Mouse (Mus musculus) lung, embryonic 14.5 days (tissue): ENCODE measurements around the gene Dnah3. TPM values are rescaled to one million over a fixed set of nuclear protein-coding genes. Genes with fewer than 3 reads are reported as not detected.

Source experiments
- ATAC-seq: fragments of 200-750 bp; cut with Nextera tagmentation; 2 replicates; pipeline ENCODE4 v1.8.0; 2017; ENCODE audit warnings: mild to moderate bottlenecking, moderate TSS enrichment, moderate library complexity; ENCODE audit not compliant: insufficient read depth
- DNase-seq: peaks from one replicate; pipeline ENCODE4 v3.0.0-alpha.2; 2015
- H3K27ac ChIP-seq: fragments of 300-500 bp; sonication (generic); 2 replicates; pipeline ENCODE4 v1.5.1; 2014; ENCODE audit warnings: low read depth, mild to moderate bottlenecking, moderate library complexity
- H3K27me3 ChIP-seq: fragments of 300-500 bp; sonication (generic); 2 replicates; pipeline ENCODE4 v1.6.1; 2014; ENCODE audit warnings: low read length, control low read depth; ENCODE audit not compliant: insufficient read depth
- H3K36me3 ChIP-seq: fragments of 300-500 bp; sonication (generic); 2 replicates; pipeline ENCODE4 v1.6.1; 2014; ENCODE audit warnings: control low read depth; ENCODE audit not compliant: insufficient read depth
- H3K4me1 ChIP-seq: fragments of 300-500 bp; sonication (generic); 2 replicates; pipeline ENCODE4 v1.6.1; 2014; ENCODE audit warnings: antibody characterized with exemption, control low read depth; ENCODE audit not compliant: insufficient read depth
- H3K4me2 ChIP-seq: fragments of 300-500 bp; sonication (generic); 2 replicates; pipeline ENCODE4 v1.6.1; 2014; ENCODE audit warnings: mild to moderate bottlenecking
- H3K4me3 ChIP-seq: fragments of 300-500 bp; sonication (generic); 2 replicates; pipeline ENCODE4 v1.5.1; 2014; ENCODE audit warnings: low read depth, low read length
- H3K9ac ChIP-seq: fragments of 300-500 bp; sonication (generic); 2 replicates; pipeline ENCODE4 v1.6.1; 2014
- H3K9me3 ChIP-seq: fragments of 300-500 bp; sonication (generic); 2 replicates; pipeline ENCODE4 v1.6.1; 2016; ENCODE audit warnings: low read depth, low read length, control low read depth
- CTCF ChIP-seq: IDR thresholded peaks from 2 replicates; pipeline ENCODE4 v1.5.1; 2016; ENCODE audit warnings: antibody characterized with exemption, low read depth
- WGBS: fragments of 180-500 bp; shearing (Covaris S2); extraction: QIAGEN DNeasy Blood & Tissue Kit; methylation state at CpG from one replicate; pipeline ENCODE4 v1.1.7; 2014; 5-methylcytosine and 5-hydroxymethylcytosine counted together
- polyA plus RNA-seq: library from polyadenylated mRNA; unstranded; fragments of >200 nt; fragmentation: Nextera tagmentation; extraction: Ambion mirVana; gene quantifications from 2 replicates; pipeline ENCODE4 v1.2.1, GENCODE M21; 2014

The Dnah3 gene
- polyA plus RNA-seq, 1 experiment from 2014 or later = not detected

DNA sequence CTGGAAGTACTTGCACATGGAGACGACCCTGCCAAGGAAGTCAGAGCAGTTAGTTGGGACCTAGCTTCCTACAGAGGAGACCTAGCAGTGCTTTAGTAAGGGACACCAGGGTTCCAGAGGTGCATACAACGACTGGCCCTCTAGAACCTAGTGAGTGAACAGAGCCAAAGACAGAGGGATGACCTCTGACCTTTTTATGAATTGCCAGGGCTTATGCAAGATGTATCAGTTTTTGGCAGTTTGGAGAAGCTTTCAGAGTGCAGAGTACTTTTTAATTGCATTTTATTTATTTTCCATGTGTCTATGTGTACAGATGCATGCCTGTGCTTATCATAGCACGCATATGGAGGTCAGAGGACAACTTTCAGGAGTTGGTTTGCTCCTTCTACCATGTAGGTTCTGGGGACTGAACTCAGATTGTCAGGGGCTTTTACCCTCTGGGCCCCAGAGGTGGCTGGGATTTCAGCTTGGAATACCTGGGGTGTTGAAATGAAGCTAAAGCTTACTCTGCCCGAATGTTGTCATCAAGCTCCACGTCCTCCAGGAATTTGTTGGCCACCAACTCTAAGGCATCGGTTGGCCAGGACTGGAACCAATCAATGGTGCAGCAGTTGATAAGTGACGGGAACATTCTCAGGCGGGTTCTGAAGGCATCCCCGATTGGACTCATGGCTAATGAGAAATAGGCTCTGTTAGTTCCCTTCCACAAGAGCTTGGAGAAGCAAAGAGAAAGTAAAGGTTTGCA is 129.3 kb downstream of the Dnah3 start:
- WGBS = 76% methylated on average over 9 of the region's 9 CpGs
- H3K36me3 ChIP-seq = no peaks in the 10 kb centered on the region
- no peaks in the 10 kb centered on the region for H3K27me3 ChIP-seq
- no peak overlapping the region for H3K4me3 ChIP-seq
- TF ChIP-seq CTCF = no peak
- no peak overlapping the region for H3K9ac ChIP-seq
- H3K9me3 ChIP-seq = no peaks in the 10 kb centered on the region
- DNase-seq = no peak
- H3K4me1 ChIP-seq = no peaks in the 10 kb centered on the region
- no peak overlapping the region for H3K4me2 ChIP-seq
- H3K27ac ChIP-seq = no peak overlapping the region
- no peak for ATAC-seq

DNA sequence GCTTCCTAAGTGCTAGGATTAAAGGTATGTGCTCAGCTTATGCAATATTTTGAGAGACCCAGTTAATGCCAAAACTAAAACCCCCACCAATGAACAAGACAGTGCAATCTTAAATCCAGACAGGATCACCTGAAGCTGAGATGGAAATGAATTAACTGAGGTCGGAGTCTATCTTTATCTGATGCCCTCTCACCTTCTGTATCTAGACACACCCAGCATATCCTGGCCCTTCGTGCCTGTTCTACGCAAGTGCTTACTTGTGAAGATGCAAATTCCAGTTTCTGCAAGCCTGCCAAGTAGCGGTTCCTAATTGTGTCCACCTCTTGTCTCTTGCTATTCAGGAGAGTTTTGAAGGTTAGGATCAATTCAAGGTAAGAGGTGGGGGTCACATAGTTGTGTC is 129.9 kb downstream of the Dnah3 start:
- 79% methylated on average over 4 of the region's 4 CpGs for WGBS
- H3K4me2 ChIP-seq = no peak overlapping the region
- no peak overlapping the region for H3K9ac ChIP-seq
- H3K27ac ChIP-seq = no peak overlapping the region
- no peak for DNase-seq
- H3K36me3 ChIP-seq = no peaks in the 10 kb centered on the region
- no peaks in the 10 kb centered on the region for H3K27me3 ChIP-seq
- TF ChIP-seq CTCF = no peak
- H3K4me1 ChIP-seq = no peaks in the 10 kb centered on the region
- no peak for ATAC-seq
- H3K9me3 ChIP-seq = no peaks in the 10 kb centered on the region
- H3K4me3 ChIP-seq = no peak overlapping the region

DNA sequence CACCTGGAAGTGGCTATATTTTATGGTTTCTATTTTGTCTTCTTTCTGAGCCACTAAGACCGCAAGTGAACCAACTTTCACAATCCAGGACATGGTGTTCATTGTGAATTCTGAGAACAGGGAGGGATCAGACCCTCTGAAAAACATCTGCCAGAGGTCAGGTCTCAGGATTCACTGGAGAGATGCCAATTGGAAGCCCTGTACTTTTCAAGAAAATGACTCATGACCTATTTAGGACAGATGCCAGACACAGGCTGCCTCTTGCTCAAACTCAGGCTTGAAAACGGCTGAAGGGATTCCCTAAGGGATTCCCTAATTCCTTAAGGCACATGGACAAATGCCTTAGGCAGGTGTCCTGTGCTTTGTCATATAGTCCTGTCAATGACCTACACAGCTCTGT is 134.0 kb downstream of the Dnah3 start:
- H3K36me3 ChIP-seq = no peaks in the 10 kb centered on the region
- no peaks in the 10 kb centered on the region for H3K9me3 ChIP-seq
- ATAC-seq (no peak), DNase-seq (peak; percentile 8)
- no peaks in the 10 kb centered on the region for H3K27me3 ChIP-seq
- no peak overlapping the region for H3K27ac ChIP-seq
- no peak overlapping the region for H3K4me2 ChIP-seq
- H3K4me1 ChIP-seq = no peaks in the 10 kb centered on the region
- H3K9ac ChIP-seq = no peak overlapping the region
- TF ChIP-seq CTCF = no peak
- H3K4me3 ChIP-seq = no peak overlapping the region
- WGBS = 61% methylated on average over 2 of the region's 2 CpGs

DNA sequence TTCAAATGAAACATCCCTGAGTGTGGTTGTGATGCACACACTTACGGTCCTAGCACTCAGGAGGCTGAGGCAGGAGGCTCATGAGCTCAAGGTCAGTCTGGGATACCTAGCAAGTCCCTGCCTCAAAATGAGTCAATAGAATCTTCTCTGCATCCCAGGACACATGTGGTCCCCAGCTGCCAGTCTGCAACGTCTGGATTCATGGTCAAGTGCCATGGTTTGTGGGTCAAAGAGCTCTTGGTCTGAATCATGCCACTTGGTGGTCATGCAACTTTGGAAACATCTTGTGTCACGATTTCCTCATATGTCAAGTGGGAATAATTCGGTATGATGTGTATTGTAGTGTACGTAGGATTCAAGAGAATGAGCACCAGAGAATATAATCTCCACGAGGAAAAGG is 134.5 kb downstream of the Dnah3 start:
- H3K27me3 ChIP-seq = no peaks in the 10 kb centered on the region
- WGBS = 76% methylated on average over 6 of the region's 6 CpGs
- TF ChIP-seq CTCF = no peak
- H3K9ac ChIP-seq = no peak overlapping the region
- no peak overlapping the region for H3K4me3 ChIP-seq
- no peak for ATAC-seq
- no peaks in the 10 kb centered on the region for H3K36me3 ChIP-seq
- H3K4me2 ChIP-seq = no peak overlapping the region
- H3K9me3 ChIP-seq = no peaks in the 10 kb centered on the region
- H3K27ac ChIP-seq = no peak overlapping the region
- no peak for DNase-seq
- no peaks in the 10 kb centered on the region for H3K4me1 ChIP-seq

DNA sequence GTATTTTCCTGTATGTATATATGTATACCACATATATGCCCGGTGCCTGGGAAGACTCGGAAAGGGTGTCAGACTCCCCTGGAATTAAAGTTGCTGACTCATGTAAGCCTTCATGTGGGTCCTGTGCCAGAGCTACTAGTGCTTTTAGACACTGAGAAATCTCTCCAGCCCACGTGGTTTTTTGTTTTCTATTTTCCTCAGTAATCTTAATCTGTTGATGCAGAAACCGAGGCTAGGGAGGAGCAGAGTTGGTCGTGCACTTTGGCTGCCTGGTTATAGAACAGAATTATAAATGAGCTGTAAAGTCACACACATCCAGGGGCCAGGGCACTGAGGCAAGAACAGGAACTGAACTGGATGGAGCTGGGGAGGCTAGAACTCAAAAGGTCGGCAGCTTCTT is 135.1 kb downstream of the Dnah3 start:
- no peaks in the 10 kb centered on the region for H3K27me3 ChIP-seq
- no peak overlapping the region for H3K4me3 ChIP-seq
- H3K4me2 ChIP-seq = no peak overlapping the region
- H3K9ac ChIP-seq = no peak overlapping the region
- H3K4me1 ChIP-seq = no peaks in the 10 kb centered on the region
- H3K27ac ChIP-seq = no peak overlapping the region
- H3K36me3 ChIP-seq = no peaks in the 10 kb centered on the region
- H3K9me3 ChIP-seq = no peaks in the 10 kb centered on the region
- ATAC-seq (no peak), DNase-seq (no peak)
- 61% methylated on average over 6 of the region's 6 CpGs for WGBS
- no peak for TF ChIP-seq CTCF

DNA sequence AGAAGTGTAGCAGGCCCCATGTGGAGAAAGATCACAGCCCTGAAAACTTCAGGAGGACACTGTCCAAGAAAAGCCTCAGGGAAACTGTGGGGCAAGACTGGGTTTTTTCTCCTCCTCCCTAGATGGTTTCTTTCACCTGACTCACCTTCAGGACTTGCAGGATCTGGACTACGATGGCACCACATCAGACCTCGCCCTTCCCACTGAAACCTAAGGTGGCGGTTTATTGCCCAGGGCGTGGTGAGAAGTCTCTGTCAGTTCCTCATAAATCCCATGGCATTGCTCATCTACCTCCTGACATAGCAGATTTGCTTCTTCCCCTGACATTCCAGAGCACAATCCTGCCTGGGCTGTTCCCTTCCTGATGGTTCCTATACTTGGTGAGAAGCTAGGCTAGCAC is 135.6 kb downstream of the Dnah3 start:
- no peak for DNase-seq
- ATAC-seq = no peak
- Histone ChIP-seq H3K36me3 (no peaks in the 10 kb centered on the region), H3K9me3 (no peaks in the 10 kb centered on the region), H3K4me2 (no peak overlapping the region), H3K27me3 (no peaks in the 10 kb centered on the region), H3K4me3 (no peak overlapping the region), H3K4me1 (no peaks in the 10 kb centered on the region), H3K27ac (no peak overlapping the region), H3K9ac (no peak overlapping the region)
- no peak for TF ChIP-seq CTCF
- WGBS = 87% methylated on average over 4 of the region's 4 CpGs

DNA sequence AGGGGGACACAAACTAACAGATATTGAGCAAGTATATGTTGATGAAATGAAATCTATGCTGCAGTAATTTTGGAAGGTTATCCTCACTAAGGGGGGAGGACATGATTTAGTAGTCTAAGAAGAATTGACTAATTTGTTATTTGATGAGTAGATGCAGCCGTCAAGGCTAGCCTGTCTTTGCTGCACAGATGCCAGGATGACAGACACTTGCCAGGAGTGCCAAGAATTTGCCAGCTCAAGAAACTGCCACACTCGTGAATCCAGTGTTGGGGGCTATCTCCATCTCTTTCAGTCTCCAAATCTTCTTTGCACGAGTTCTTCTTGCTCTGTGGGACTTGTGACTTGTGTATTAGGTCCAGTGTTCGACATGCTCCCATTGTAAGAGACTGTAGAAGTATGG is 136.0 kb downstream of the Dnah3 start:
- no peak overlapping the region for H3K4me2 ChIP-seq
- H3K36me3 ChIP-seq = no peaks in the 10 kb centered on the region
- no peak overlapping the region for H3K9ac ChIP-seq
- no peak for TF ChIP-seq CTCF
- no peak overlapping the region for H3K27ac ChIP-seq
- WGBS = 51% methylated on average over 4 of the region's 4 CpGs
- no peaks in the 10 kb centered on the region for H3K9me3 ChIP-seq
- ATAC-seq = no peak
- H3K4me1 ChIP-seq = no peaks in the 10 kb centered on the region
- H3K27me3 ChIP-seq = no peaks in the 10 kb centered on the region
- DNase-seq = no peak
- no peak overlapping the region for H3K4me3 ChIP-seq
